Mouse (Mus musculus) heart, postnatal 10 days (tissue): ENCODE measurements at regions not wholly inside any gene's neighbourhood (a gene's known extent, or its start where the extent isn't known, plus 50 kb on each side); places are given as distances from the start of the nearest gene placed in this dataset.

ENCODE experiments used
- DNase-seq, 2 experiments: peaks; one replicate each; pipeline ENCODE4 v3.0.0; 2021
- intact Hi-C: fragments of 180-260 bp; cut with DNase I; formaldehyde crosslinking; loops from one replicate; pipeline ENCODE4 v1.15.1; 2025

- intact Hi-C loops, result no loop called here
- no peak for DNase-seq
Observed at GRCm38 (mm10) chr11:64650571-64651282, 214.3 kb upstream of the F930015N05Rik start.

DNA sequence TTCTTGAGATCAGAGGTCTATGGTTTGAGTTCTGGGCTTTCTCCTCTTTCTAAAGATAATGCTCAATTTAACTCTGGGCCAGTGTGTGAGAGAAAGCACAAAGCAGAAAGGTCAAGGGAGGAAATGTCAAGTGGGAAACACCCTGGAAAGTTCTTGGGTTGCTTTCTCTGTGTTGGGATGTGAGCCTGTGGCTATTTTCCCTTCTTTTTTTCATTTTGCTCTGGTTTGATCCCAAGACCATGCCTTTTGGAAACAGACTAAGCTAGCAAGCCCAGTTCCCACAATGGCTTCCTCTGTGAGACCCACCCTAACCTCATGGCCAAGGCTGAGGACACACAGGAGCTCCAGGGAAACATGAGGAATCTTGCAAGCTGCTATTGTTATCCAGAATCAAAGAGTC is 216.4 kb upstream of the F930015N05Rik start:
- intact Hi-C loops, result no loop called here
- no peak for DNase-seq

DNA sequence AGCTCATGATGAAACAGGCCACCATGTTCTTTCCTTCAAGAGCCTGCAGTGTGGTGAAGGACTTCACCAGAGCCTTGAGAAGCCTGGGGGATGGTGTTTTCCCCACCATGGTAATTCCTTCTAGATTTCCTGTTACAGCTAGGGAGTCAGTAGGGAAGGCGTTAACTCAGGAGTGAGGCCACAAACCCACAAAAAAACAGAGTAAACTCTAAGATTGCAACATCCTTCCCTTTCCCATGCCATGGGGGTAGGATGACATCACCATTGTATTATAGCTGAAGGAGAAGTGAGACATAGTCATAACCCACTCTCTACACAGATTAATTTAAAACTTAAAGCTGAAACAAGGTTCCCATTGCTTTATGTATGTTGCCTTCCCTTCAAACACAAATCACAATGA is 218.7 kb upstream of the F930015N05Rik start:
- intact Hi-C loops, result no loop called here
- DNase-seq, result no peak

GRCm38 (mm10) chr11:64663166-64663565 is 226.7 kb upstream of the F930015N05Rik start:
- intact Hi-C loops, result no loop called here
- no peak for DNase-seq

DNA sequence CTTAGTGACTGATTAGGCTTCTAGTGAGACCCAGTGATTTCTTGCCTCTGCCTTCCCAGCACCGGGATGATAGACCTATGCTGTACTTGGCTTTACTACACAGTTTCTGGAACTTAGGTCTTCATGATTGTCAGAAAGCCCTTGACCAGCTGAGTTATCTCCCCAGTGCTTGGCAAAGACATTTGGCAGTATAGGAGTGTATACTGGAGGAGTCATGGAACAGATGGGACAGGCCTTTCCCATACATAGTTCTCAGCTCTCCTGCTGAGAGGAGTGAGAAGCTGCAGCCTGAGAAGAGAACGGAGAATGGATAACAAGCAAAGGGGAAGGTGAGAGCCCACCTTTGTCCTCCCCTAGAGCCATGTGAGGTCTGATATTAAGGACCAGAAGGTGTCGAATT is 230.6 kb upstream of the F930015N05Rik start:
- intact Hi-C loops, result no loop called here
- no peak for DNase-seq

DNA sequence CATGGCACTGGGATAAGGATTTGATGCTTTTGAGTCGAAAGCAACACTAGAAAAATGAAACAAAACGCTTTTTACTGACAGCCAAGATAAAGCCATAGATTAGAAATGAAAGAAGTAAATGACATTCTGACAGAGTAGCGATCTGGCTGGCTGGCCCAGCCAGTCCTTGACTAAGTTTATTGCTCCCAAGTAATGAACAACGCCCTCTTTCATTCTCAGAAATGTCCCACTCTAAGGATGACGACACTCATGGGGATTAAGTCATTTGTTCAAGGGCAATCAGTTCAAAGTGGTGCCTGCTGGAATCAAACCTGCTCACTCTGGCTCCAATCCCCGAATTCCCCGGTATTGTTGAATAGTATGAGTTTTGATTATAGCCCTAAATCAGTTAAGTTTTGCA is 231.1 kb upstream of the F930015N05Rik start:
- intact Hi-C loops, result no loop called here

DNA sequence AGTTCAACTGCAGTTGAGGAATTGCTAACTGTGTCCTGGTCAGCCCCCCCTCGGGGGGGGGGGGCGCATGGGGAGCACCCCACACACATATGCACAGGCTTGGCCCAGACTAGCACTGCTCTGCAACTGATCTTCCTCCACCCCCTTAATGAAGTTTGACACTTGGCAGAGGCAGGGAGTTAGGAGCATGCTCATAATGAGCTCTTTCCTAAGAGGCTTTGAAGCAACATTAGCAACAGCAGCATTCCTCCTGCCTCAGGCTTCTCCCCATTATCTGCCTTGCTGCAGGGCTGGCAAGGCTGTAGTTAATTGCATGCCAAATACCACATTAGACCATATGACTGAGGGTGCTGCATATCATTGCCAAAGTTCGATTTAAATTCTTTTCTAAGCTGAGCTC is 235.4 kb upstream of the F930015N05Rik start:
- no peak for DNase-seq
- intact Hi-C loops, result no loop called here

More for the DNA sequence above, 231.1 kb upstream of the F930015N05Rik start:
- no peak for DNase-seq

DNA sequence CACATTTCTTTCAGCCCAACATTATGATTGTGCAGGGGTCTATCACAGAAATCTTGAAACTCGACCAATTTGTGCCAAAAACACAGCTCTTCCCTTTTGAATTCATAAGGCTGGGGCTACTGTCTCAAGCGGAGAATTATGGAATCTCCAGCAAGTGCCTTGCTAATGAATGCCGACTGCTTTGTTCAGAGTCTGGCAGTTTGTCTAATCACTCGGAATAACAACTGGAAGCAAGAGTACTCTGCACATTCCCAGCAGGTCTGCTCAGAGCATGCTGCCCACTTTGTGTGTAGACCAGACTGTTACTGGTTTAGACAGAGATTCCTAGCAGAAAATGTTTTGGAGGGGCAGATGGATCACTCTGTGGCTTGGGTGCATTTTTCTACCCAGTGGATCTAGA is 237.1 kb upstream of the F930015N05Rik start:
- no peak for DNase-seq
- intact Hi-C loops, result no loop called here

DNA sequence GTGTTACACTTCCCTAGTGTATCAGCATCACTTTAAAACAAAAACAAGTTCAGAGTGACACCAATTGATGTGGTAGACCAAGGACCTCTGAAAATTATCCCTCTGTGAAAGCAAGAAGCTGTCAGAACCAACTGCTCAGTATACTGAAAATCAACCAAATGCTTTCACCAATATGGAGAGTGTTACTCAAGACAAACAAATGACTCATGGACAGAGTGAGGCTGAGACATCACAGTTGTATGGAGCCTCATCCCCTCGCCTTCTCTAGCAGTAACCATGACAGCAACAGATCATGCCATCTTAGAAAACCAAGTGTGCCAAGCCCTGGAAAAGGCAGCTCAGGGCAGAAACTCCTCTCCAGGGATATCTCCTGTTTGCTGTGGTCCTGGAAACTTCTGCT is 267.3 kb upstream of the F930015N05Rik start:
- no peak for DNase-seq
- intact Hi-C loops, result no loop called here

DNA sequence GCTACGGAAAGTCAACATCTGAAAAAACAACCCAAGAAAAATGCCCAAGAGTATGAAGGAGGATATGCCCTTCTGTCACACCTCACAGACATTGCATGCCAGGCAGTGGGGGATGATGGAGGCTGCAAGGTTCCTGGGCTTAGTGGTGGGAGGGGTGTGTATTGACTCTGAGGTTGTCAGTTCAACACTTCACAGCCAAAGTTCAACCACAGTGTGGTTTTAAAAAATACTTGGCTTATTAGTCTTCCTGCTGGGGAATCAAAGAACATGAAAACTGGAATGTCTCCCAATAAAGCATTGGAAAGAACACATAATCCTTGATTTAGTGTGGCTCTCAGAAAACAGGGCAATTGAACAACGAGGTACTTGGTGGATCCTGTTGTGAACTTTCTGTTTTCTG is 267.0 kb upstream of the Elac2 start:
- no peak for DNase-seq
- intact Hi-C loops, result no loop called here

GRCm38 (mm10) chr11:64715182-64715581 is 263.7 kb upstream of the Elac2 start:
- peak in 1 of 2 experiments; percentile 12 for DNase-seq
- intact Hi-C loops, result loop anchor here (5.0 kb wide), 1 partner anchor 273 kb away; no protein-coding TSS in a partner anchor

DNA sequence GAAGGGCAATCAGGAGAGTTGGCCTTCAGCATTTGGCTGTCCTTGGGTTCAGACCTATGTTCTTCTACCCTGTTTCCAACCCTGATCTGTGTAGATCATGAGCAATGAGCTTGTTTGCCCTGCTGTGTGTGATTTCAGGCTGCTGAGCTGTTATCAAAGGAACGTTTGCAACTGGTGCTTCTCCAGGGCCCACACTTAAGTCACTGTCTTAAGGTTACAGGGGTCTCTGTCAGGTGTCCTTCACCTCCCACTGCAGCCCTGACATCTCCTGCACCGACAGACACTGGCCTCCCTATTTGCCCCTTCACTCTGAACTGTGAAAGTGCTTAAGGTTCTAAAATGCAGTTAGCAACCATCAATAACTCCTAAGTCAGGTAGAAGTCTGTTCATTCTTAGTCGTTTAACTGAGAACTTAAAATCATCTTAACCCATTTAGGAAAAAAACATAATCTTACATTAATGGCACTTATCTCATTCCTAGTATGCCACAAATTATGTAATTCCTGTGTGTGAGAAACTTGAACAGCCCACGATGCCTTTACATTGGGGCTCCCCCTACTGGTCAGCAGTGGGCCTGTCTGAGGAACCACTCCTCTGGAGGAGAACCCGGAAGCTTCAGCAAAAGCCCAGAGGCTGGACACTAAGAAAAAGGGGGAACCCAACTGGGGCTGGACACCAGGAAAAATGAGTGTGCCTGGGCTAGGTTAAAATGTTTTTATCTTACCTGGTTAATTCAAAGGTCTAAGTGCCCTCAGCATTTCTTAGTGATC is 260.3 kb upstream of the Elac2 start:
- peak; percentile 84 to 91 for DNase-seq
- intact Hi-C loops, result loop anchor here (1.0 to 5.0 kb wide), 3 partner anchors 276 to 1314 kb away; no protein-coding TSS in a partner anchor

DNA sequence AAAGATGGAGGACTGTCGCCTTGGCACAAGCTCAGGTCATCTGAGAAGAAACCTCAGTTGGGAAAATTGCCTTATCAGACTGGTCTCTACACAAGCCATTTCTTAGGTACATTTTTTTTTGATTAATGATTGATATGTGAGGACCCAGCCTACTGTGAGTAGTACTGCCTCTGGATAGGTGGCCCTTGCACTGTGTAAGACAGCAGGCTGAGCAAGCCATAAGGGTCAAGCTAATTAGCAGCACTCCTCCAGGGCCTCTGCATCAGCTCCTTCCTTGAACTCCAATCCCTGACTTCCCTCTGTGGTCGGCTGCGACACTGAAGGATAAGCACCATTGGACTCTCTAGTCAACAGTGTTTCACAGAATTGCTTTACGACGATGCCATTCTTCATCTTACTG is 252.6 kb upstream of the Elac2 start:
- intact Hi-C loops, result no loop called here

GRCm38 (mm10) chr11:64727841-64728421 is 250.9 kb upstream of the Elac2 start:
- intact Hi-C loops, result no loop called here
- no peak for DNase-seq

More for the DNA sequence above, 252.6 kb upstream of the Elac2 start:
- no peak for DNase-seq

- no peak for DNase-seq
- intact Hi-C loops, result no loop called here
Observed at GRCm38 (mm10) chr11:64738948-64739347, 239.9 kb upstream of the Elac2 start.

GRCm38 (mm10) chr11:64743753-64744152 is 235.1 kb upstream of the Elac2 start:
- intact Hi-C loops, result no loop called here
- DNase-seq, result no peak

- intact Hi-C loops, result no loop called here
- DNase-seq, result no peak
Observed at GRCm38 (mm10) chr11:64746146-64746545, 232.7 kb upstream of the Elac2 start.

- intact Hi-C loops, result loop anchor here (10.0 kb wide), 1 partner anchor 145 kb away; no protein-coding TSS in a partner anchor
- DNase-seq, result no peak
Observed at GRCm38 (mm10) chr11:64749976-64750375, 228.9 kb upstream of the Elac2 start.

- intact Hi-C loops, result loop anchor here (10.0 kb wide), 1 partner anchor 143 kb away; no protein-coding TSS in a partner anchor
Observed at GRCm38 (mm10) chr11:64752299-64752698, 226.5 kb upstream of the Elac2 start.

GRCm38 (mm10) chr11:64752816-64753215 is 226.0 kb upstream of the Elac2 start:
- peak; percentile 15 to 18 for DNase-seq

More at GRCm38 (mm10) chr11:64752299-64752698, 226.5 kb upstream of the Elac2 start:
- no peak for DNase-seq

DNA sequence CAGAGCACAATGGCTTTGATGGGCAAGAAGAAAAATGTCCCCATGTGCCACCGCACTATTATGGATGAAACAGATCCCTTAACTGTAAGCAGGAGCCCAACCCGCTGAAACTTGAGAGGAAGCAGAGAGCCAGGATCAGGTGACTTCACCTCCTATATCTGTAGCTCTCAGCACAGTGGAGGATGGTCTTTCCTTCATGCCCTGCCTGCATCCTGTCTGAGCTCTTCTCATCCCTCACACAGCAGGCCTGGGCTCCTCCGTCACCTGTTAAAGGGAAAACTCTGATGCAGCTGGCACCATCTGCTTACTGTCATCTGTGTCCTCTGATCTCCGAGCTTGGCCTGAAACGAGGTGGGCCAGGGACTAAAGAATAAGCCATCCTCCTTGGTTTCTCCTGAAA is 224.8 kb upstream of the Elac2 start:
- intact Hi-C loops, result loop anchor here (10.0 kb wide), 1 partner anchor 141 kb away; no protein-coding TSS in a partner anchor
- DNase-seq, result no peak

More at GRCm38 (mm10) chr11:64752816-64753215, 226.0 kb upstream of the Elac2 start:
- intact Hi-C loops, result loop anchor here (10.0 kb wide), 1 partner anchor 142 kb away; no protein-coding TSS in a partner anchor
